Mouse (Mus musculus) urinary bladder, postnatal 0 days (tissue): ENCODE measurements around the gene Alg12. TPM values are rescaled to one million over a fixed set of nuclear protein-coding genes. Genes with fewer than 3 reads are reported as not detected.

Experiments
- polyA plus RNA-seq: library from polyadenylated mRNA; unstranded; fragments of >200 nt; fragmentation: Nextera tagmentation; extraction: Ambion mirVana; gene quantifications from 2 replicates; pipeline ENCODE4 v1.2.1, GENCODE M21; 2015

The Alg12 gene
- polyA plus RNA-seq, result 8.0 and 8.1 TPM in 2 replicates

DNA sequence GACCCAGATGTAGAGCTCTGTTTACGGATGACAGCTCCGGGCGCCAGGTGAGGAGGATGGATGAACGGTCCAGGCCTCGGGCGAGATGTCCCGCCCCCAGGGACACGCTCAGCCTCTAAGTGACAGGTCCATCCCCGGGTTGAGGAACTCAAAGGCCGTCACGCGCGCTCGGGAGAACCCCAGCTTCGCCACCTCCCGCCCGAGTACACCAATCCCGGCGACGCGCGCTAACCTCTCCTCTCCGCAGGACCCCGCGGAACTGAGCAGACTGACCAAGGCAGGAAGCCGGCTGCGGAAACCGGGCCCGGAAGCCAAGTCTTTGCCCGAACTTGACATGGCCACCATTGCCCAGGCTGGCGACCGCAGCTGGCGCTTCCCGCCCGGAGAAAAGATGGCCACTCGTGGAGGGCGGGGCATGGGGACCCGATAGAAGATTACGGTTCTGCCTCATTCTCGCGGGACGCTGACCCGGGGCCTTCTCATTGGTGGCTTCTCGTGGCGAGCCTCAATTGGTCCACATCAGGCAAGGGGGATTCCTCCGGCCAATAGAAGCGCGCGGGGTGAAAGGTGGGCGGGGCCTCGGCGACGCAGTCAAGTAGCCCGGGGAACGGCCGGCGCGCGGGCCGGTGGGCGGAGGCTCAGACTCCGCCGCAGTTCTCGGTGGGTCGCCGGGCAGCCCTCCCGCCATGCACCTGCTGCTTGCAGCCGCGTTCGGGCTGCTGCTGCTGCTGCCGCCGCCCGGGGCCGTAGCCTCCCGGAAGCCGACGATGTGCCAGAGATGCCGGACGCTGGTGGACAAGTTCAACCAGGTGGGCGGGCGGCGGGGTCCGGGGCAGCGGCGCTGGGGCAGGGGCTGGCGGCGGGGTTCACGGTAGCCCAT, at the start of gene Alg12, which contains the start of gene Creld2:
TSS of gene Alg12 (minus strand) at position 293 of the 880 bp plus-strand sequence.
TSS of gene Creld2 (plus strand) at position 621 of the 880 bp plus-strand sequence.

DNA sequence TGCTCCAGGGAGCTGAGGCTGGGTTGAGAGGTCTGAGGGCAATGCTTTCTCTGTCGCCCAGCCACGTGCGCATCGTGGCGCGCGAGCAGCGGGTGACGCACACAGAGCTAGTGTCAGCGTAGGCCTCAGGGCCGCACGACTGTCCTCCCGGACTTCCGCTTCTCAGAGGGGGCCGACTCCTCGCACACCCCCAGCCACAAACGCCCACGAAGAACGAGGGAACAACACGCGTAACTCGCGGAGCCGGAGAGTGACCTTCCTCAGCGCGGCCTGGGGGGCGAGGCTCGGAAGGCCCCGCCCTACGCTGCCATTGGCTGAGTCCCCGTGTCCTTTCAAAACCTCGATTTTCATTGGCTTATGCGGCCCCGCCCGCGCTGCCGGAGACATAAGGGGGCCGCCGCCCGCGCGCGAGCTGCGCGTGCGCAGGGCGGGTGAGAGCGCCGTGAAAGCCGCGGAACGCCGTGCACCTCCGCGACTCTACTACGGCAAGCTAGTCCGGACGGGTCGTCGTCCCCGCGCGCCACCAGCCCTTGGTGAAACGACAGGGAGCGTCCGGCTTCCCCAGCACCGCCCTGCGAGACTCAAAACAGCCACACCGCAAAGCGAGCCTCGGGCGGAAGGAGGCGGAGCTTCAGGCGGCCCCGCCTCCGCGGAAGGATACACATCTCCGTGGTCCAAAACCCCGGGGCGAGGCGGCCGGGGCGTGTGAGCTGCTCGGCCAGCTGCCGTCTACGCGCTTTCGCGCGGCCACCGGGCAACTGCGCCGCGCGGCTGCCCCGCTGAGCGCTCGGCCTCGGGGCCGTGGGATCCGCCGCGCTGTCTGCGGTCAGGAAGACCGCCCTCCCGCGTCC, 42.9 kb upstream of the Alg12 start, which contains the start of gene Pim3:
TSS of gene Pim3 (plus strand) at position 415 of the 851 bp plus-strand sequence.

Other genes with a start within 250 kb of the Alg12 start
- not detected in 2 replicates for gene Zdhhc25, start 219.0 kb downstream of the Alg12 start, polyA plus RNA-seq
- 8.4 and 11.6 TPM in 2 replicates for gene Brd1, start 85.1 kb downstream of the Alg12 start, polyA plus RNA-seq
- 3.5 and 4.4 TPM in 2 replicates for gene Zbed4, start 67.7 kb downstream of the Alg12 start, polyA plus RNA-seq
- 37.9 and 41.1 TPM in 2 replicates for gene Creld2, start 328 bp upstream of the Alg12 start, polyA plus RNA-seq
- gene Pim3, start 42.9 kb upstream of the Alg12 start, polyA plus RNA-seq, result 30.5 and 37.7 TPM in 2 replicates
- not detected in 2 replicates for gene Ttll8, start 135.1 kb upstream of the Alg12 start, polyA plus RNA-seq
- gene Mlc1, start 159.7 kb upstream of the Alg12 start, polyA plus RNA-seq, result not detected in 2 replicates
- 0.10 TPM in 1 of 2 replicates, not detected in the other for gene Mov10l1, start 163.6 kb upstream of the Alg12 start, polyA plus RNA-seq
- 0.24 and 0.30 TPM in 2 replicates for gene Panx2, start 240.4 kb upstream of the Alg12 start, polyA plus RNA-seq